Mouse (Mus musculus): ENCODE results near the gene Mbd3.

Mbd3 gene

DNA sequence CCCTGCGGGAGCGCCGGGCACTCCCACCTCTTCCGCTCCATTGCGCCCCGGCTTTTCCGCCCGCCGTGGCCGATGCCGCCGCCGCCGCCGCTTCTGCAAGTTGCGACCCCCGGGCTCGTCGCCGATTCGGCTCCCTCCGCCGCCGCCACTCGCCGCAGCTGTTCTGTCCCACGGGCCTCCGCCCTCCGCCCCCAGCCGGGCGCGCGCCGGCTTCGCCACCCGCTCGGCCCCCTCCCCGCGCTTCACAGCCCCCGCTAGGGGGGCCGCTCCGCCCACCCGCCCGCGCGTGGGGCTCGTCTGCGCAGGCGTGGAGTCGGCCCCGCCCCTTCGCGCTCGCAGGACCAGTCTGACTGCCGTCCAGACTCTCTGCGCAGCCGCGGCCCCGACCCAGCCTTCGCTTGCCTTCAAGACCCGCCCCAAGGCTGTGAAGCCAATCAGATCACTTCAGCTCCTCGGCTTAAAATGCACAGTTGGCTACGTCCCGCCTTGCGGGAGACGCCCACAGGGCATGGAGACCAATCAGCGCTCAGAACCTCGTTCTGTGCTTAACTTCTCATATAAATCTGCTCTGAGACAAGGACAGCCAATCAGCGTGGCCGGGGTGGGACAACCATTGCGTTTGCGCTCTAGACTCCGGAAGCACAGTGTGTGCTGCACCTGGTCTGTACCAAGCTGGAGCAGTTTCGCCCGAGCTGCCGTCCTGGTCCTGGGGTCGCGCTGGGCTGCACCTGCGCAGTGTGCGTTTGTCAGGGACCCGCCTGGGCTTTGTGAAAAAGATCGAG lies at the start of gene Mbd3:
TSS of gene Mbd3 (minus strand) at position 360 of the 782 bp plus-strand sequence.
- DNase-seq (ENCODE audit: low spot score): peak; percentile 100

DNA sequence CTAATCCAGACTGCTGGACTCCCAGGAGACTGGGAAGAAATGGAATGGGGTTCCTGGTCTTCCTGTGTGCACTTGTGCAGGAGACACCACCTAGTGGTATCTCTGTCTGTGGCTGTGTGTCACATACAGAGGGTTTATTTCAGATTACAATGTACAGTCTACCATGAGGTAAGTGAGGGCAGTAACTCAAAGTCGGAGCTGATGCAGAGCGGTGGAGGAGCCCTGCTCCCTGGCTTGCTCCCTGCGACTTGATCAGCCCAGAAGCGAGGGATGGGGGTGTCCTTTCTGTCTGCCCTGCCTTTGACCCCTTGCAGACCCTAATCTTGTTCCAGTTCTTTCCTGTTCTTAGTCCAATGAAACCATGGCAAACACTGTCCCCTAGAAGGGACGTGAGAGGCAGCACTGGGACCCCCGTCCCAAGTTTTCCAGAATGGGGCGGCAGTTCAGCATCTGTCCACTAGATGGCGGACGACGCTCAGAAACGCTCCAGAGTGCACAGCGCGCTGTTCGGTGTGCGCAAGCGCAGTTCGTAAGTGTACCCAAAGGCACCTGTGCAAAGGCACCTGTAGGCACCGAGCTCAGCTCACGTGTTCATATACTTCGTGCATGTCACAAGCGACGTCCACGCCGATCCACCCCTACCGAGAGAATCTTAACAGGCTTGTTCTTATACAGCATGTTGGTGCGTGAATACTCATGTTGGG lies 46.7 kb upstream of the Mbd3 start:
- DNase-seq (ENCODE audit: low spot score): peak; percentile 37

DNA sequence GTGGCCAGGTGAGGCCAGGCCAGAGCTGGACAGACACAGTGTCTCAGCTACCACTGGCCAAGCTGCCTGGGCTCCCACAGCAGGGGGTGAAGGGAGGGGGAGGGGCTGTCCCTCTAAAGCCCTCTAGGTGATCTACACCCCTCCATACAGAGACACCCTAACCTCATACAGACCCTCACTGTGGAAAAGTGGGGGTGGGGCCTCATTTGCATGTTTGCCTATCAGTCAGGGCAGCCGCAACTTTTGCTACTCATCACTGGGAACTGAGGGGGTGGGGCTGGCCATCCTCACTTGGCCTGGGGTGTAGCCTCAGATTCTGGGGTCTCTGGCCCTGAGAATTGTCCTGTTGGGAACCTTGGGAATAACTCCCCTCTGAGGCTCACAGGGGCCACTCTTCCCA lies 45.7 kb upstream of the Mbd3 start:
- DNase-seq (ENCODE audit: low spot score): no peak

DNA sequence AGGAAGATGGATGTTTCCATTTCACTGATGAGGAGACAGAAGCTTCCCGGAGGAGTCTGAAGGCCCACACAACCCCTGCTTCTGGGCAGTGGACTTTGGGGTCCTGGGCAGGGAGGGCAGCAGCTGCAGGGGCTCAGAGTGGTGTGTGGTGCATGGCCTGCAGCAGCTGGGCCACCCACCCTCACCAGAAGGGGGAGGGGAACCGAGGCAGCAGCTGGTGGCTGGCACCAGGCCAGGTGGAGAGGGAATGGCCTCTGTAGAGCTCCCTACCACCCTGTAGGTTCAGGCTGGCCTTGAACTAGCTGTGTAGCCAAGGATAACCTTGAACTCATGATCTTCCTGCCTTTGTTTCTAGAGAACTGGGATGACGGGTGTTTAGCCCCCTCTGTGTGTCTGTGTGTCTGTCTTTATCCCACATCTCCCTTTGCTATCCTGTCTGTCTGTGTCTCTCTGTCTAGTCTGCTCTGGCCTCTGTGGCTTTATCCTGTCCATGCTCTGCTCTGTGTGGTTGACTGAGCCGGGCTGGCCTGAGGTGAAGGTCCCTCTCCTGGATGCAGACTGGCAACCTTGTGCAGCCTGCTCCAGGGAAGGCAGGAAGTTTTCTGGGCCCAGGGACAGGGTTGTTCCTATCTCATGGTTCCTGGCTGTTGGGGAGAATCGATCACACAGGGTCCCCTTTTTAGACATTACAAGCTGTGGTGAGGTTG lies 45.1 kb upstream of the Mbd3 start:
- DNase-seq (ENCODE audit: low spot score): peak; percentile 34

DNA sequence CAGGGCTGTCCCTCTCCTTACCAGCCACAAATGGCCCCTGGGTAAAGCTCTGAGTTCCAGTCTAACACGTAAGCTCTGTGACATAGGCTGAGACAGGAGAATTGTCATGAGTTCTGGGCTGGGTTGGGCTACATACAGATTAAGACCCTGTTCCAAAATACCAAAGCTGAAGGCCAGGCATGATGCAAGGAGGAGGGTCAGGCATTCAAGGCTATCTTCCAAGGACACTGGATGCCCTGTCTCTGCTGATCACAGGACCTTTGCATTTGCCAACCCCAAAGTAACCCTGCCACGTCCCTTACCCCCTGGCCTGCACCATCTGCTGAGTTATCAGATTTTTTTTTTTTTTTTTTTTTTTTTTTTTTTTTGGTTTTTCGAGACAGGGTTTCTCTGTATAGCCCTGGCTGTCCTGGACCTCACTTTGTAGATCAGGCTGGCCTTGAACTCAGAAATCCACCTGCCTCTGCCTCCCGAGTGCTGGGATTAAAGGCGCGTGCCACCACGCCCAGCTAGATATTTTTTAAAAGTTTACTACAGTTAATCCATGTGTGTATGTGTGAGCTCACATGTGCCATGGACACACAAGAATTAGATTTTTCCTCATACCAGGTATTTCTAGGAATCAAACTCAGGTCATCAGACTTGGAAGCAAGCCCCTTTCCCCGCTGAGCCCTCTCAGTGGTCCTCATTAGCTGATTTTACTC lies 44.4 kb upstream of the Mbd3 start:
- DNase-seq (ENCODE audit: low spot score): no peak

DNA sequence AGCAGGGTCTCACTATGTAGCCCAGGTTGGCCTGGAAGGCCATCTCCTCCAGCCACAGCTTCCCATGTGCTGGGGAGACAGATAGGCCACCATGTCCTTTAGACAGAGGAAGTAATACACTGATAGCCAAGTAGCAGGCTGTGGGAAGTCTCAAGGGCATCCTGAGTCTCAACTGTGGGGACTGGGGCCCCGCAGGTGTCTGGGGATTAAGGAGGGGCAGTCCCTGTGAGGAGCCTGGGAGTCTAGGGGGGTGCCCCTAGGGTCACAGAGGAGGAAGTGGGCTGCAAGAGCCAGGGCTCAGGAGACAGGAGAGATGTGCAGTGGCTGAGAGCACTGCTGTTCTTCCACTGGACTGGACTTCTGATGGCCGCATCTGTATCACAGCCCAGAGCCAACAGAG lies 43.6 kb upstream of the Mbd3 start:
- no peak for DNase-seq (ENCODE audit: low spot score)

DNA sequence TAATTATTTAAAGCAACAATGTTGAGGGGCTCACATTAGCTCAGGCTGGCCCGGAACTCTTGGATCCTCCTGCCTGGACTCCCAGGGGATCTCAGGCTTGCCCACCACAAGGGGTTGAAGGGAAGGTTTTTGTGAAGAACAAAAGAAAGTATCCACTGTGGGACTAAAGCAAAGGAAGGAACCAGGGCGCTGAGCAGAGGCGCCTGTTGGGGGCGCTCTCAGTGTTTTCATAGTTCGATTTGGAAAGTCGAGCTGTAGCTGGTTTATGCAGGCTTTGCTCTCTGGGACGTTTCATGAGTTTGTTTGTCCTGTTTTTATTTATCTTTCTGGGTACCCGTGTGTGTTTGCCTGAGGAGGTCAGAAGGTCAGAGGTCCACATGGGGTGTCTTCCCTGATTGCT lies 42.2 kb upstream of the Mbd3 start:
- DNase-seq (ENCODE audit: low spot score): no peak

DNA sequence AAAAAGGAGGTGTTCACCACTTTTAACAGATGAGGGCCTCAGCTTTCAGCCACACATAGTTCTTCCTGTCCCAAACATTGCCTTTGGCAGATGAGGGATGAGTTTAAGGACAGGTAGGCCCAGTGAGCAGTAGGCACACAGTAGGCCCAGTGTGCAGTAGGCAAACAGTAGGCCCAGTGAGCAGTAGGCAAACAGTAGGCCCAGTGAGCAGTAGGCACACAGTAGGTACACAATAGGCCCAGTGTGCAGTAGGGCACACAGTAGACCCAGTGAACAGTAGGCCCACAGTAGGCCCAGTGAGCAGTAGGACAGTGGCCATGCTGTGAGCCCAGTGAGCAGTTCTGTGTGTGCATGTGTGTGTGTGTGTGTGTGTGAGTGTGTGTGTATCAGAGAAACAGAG lies 40.7 kb upstream of the Mbd3 start:
- no peak for DNase-seq (ENCODE audit: low spot score)

DNA sequence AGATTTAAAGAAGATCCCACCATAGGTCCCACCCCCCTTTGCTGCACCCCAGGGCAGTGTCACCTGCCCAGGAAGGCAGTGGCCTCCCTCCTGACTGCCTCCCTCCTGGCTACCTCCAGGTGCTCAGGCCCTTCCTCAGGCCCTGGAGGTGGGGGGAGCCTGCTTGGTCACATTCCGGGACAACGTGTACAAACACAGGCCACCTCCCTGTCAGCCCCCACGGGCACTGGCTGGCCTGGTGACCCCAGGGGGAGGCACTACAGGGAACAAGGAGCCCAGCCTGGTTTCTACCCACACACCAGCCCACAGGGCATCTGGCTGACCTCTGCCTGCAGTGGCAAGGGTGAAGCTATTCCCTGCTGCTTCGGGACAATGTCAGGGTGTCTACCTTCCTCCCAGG lies 38.6 kb upstream of the Mbd3 start:
- no peak for DNase-seq (ENCODE audit: low spot score)

DNA sequence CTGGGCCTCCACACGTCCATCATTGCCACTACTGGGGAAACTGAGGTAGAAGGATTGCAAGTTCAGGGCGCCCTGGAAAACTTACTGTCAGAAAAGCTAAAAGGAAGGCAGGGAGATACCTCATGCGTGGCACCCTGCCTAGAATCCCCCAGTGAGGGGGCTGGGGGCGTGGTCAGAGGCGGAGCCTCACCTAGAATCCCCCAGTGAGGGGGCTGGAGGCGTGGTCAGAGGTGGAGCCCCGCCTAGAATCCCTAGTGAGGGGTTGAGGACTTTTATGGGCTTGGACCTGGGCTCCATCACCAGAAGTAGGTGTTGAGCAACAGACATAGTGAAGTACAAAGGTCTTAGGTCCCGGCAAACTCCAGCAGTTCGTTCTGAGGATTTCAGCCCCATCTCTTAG lies 36.9 kb upstream of the Mbd3 start:
- DNase-seq (ENCODE audit: low spot score): no peak

DNA sequence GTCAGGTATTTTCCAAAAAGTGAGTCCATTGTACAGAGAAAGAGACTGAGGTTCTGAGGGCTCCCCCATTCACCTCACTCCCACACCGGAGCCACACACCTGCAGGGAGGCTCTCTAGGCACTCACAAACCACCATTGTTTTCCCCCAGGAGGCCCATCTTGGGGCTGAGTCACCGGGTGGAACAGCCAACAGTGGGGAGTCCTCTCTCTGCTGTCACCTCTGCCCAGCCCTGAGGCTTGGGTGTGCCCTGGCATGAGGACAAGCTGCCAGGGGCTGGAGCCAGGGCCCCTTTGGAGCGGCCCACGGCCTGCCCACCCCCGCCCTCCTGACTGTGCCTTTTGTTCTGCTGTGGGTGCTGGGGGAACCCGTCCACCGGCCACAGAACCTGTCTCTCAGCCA lies 36.4 kb upstream of the Mbd3 start:
- no peak for DNase-seq (ENCODE audit: low spot score)

DNA sequence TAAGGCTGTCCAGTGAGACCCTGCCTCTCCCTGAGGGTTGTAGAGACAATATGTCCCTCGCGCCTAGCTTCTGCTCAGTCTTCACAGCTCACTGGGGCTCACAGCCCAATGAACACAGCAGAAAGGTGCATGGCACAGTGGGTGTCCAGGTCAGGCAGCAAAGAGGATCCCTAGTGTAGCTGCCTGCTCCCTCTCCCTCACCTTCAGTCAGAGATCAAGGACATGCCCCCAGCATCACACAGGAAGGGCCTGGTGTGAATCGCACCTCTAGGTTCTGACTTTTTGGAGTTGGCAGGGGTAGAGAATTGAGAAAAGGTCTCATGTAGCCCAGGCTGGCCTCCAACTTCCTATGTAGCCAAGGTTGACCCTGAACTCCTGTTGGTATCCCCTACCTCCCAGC lies 35.5 kb upstream of the Mbd3 start:
- no peak for DNase-seq (ENCODE audit: low spot score)

DNA sequence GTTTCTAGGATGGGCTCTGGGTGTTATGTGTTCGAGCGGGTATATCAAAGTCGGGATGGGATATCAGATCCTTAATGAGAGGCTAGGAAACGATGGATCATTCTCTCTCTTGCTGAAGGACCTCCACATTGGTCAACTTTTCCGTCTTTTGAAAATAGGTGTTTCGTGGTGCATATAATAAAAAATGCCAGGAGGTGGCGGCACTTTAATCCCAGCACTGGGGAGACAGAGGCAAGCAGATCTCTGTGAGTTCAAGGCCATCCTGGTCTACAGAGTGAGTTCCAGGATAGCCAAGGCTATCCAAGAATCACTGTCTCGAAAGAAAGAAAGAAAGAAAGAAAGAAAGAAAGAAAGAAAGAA lies 34.9 kb upstream of the Mbd3 start:
- DNase-seq (ENCODE audit: low spot score): no peak

DNA sequence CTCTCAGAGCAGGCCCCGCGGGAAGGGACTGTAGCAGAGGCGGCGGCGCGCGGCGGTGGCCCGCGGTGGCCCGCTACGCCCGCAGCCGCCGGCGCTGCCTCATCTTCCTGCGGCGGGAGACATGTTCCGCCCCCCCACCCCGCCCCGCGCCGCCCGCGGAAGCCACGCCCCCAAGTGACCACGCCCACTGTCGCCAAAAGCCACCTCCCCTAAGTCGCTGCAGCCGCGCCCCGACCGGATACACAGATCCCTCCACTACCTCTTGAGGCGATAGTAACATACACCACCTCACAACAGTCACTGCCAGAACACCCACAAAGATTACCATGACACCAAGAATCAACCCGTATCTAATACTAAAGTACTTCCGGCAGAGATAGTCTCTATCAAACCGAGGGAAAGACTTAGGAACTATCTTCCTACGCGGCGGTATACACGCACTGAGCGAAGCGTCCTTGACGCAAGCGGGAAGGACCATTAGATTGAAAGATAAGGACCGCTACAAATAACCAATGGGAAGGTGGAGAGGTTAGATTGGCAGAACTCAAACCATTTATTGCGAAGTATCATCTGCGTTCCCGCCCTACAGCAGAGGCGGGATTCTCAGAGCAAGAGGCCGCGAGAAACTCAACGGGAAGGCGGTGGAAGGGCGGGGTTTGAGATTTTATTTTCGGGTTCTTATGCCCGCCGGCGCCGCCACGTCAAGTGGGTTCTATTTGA lies 34.3 kb upstream of the Mbd3 start, which contains the start of gene Tcf3:
TSS of gene Tcf3 (minus strand) at position 135 of the 720 bp plus-strand sequence.
- peak; percentile 94 for DNase-seq (ENCODE audit: low spot score)

DNA sequence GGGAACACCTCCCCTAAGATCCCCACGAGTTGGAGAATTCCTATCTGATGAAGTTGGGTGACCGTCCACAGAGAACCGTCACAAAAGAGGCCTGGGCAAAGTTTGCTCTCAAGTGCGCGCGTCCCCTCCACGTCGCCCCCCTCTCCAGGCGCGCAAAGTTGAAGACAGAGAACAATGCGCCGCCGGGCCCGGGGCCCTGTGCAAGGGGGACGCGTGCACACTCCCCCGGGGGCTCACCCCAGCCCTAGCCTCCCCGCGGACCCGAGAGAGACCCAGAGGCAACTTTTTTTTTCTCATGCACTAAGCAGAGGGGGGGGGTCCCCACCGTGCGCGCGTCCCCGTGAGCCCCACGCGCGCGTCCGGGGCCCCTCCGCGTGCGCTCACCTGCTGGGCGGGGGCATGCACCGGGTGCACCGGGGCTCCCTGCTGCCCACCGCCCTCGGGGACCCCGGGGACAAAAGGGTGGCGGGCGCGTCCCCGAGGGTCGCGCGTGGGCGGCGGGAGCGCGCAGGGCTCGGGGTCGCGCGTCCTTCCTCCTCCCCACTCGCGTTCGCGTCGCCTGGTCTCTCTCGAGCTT lies 33.7 kb upstream of the Mbd3 start:
- DNase-seq (ENCODE audit: low spot score): no peak

DNA sequence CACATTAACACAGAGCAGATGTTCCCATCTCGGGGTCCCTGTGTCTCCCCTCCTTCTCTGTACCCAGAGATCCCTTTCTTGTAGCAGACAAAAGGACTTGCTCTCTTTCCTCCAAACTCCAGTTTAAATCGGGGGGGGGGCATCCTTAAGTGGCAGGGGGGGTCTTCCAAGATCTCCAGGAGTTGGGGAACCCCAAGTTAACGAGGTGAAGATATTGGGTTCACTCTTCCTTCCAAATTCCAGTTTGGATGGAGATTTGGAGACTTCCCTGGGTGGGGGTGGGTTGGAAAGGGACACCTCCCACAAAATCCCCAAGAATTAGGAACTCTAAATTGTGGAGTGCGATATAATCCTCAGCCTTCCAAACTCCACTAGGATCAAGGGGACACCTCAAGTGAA lies 33.0 kb upstream of the Mbd3 start:
- DNase-seq (ENCODE audit: low spot score): no peak

DNA sequence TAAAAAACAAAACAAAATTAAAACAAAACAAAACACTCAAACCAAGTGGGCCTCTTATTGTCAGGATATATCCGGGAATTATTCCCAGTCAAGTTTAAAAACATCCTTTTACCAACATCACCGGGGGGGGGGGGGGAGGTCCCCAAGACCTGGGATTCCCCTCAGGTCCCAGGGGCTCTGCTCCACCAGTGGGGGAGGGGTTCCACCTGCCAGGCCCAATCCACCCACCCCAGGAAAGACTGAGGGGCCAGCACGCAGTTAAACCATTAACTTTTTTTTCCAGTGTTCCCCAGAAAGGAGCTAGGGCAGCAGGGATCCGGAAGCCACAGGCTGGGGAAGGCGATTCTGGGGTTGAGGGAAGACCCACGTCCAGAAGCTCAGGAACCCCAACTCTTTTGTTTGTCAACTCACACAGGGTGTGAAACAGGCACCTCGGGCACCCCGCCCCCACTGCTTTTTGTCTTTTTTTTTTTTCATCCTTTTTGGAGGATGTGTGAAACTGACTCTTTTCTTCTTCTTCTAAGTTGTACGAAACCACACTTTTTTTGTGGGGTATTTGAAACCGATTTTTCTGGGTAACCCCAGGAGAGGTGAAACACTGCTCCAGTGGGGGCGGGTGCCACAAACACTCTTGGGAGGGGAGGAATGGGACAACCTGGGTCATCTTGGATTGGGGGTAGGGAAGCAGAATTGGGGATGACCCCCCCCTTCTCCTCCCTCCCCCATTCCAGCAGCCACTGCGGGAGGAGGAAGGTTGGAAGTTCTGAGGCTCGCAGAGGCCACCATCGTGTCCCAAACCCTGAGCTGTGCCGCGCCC lies 32.4 kb upstream of the Mbd3 start:
- DNase-seq (ENCODE audit: low spot score): no peak

DNA sequence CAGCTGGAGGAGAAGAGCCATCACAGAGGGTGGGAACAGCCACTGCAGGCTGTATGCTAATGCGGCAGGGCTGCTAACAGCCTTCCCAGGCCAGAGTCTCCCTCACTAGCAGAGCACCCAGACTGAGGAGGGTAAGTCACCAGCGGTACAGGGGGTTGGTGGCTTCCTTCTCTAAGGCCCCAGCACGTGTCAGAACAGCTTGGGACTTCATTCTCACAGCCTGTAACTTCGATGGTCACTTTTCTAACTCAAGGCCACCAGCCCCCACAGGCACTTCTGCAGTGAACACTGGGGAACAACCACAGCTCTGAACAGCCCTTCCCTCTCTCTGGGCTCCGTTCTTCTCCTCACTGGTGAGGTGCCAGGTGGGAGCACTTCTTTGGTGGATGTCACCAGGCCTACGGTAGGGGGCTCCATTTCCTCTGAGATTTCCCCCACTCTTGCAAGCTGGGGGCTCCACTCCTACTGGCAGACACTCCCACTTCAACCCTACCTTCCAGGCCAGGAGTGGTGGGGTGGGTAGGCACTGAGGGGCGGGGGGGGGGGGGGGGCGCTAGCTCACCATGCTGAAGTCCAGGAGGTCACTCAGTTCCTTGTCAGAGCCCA lies 31.1 kb upstream of the Mbd3 start:
- no peak for DNase-seq (ENCODE audit: low spot score)

DNA sequence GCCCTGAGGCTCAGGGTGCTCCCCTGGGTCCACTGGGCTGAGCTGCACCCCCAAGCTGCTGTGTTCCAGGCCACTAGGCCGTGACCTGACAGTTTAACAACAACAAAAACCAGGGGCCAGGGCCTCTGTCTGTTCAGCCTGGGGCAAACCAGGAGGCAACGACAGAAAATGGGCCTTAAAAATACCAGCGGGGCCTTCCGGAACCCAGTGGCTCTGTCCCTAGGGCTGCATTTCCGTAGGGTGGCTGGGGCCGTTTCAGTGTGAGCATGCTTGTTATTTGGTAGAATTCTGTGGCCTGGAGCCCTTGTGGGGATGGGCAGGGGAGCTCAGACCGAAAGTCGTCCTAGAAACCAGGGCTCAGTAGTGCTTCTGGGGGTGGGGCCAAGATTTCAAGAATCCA lies 30.4 kb upstream of the Mbd3 start:
- no peak for DNase-seq (ENCODE audit: low spot score)

DNA sequence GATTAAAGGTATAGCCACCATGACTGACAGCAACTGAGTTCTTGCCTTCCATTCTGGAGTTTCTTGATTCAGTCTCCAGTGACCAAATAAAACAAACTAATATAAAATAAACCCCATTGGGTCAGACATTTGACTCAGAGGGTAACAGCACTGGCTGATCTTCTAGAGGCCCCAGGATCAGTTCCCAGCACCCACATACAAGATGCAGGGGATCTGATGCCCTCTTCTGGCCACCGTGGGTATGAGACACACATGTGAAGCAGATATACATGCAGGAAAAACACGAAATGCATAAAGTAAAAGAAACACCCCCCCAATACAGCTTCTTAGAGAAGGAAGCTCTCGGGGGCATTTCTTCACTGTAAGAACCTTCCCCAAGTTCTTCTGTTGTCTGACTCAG lies 25.7 kb upstream of the Mbd3 start:
- no peak for DNase-seq (ENCODE audit: low spot score)
